Mouse (Mus musculus): ENCODE measurements at regions not wholly inside any gene's neighbourhood (a gene's known extent, or its start where the extent isn't known, plus 50 kb on each side); places are given as distances from the start of the nearest gene placed in this dataset.

DNA sequence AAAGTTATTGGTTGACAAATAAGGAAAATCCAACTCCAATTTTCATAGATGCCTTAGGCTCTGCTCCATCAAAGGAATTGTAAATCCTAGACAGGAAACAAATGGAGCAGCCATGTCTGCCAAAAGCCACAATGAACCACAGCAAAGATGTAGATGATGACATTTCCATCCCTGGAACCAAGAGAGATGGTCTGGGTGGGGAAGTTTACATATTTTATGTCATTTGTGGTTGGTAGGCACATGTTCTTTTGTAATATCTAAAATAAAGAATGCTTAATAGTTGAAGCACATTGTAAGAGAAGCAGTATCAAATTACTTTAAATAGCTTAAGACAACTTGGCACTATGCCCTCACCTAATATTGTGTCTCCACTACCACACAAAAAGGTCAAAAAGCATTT, 443.2 kb downstream of the Tmem135 start:
- no peaks in the 10 kb centered on the region for H3K4me1 ChIP-seq (replicated peaks; ENCODE audit: control insufficient read depth, insufficient read depth)
- no peak overlapping the region for H3K9ac ChIP-seq (ENCODE audit: low read length)
- H3K27ac ChIP-seq (replicated peaks) = no peak overlapping the region
- no peak for DNase-seq (ENCODE audit: low spot score)
- TF ChIP-seq EP300 (optimal IDR thresholded peaks at IDR 0.05) = no peak
- no peak for TF ChIP-seq CTCF (IDR thresholded peaks at IDR 0.05; ENCODE audit: low read depth)
- no peak for ATAC-seq (ENCODE audit: low FRiP score, low TSS enrichment)
- H3K36me3 ChIP-seq (ENCODE audit: control insufficient read depth, insufficient read depth, low read length) = no peaks in the 10 kb centered on the region
- no peak overlapping the region for H3K4me3 ChIP-seq (ENCODE audit: low read depth, low read length)
- H3K27me3 ChIP-seq (ENCODE audit: control insufficient read depth, insufficient read depth, low read length) = no peaks in the 10 kb centered on the region
- H3K4me2 ChIP-seq (replicated peaks; ENCODE audit: low read depth) = no peak overlapping the region
- H3K9me3 ChIP-seq (ENCODE audit: control insufficient read depth, low read length) = no peaks in the 10 kb centered on the region

- WGBS = 69% methylated on average over 4 of the region's 4 CpGs
- Histone ChIP-seq H3K27ac (replicated peaks) (no peak overlapping the region), H3K27me3 (ENCODE audit: control insufficient read depth, insufficient read depth, low read length) (no peaks in the 10 kb centered on the region), H3K36me3 (ENCODE audit: control insufficient read depth, insufficient read depth, low read length) (no peaks in the 10 kb centered on the region), H3K9ac (ENCODE audit: low read length) (no peak overlapping the region), H3K4me1 (replicated peaks; ENCODE audit: control insufficient read depth, insufficient read depth) (no peaks in the 10 kb centered on the region), H3K9me3 (ENCODE audit: control insufficient read depth, low read length) (no peaks in the 10 kb centered on the region), H3K4me2 (replicated peaks; ENCODE audit: low read depth) (no peak overlapping the region), H3K4me3 (ENCODE audit: low read depth, low read length) (no peak overlapping the region)
- ATAC-seq (ENCODE audit: low FRiP score, low TSS enrichment) (no peak), DNase-seq (ENCODE audit: low spot score) (no peak)
- TF ChIP-seq CTCF (IDR thresholded peaks at IDR 0.05; ENCODE audit: low read depth) (no peak), EP300 (optimal IDR thresholded peaks at IDR 0.05) (no peak)
These were observed 443.8 kb downstream of the Tmem135 start for GRCm38 (mm10) chr7:88960190-88960589.

GRCm38 (mm10) chr7:88959332-88960124, 444.5 kb downstream of the Tmem135 start:
- no peaks in the 10 kb centered on the region for H3K27me3 ChIP-seq (ENCODE audit: control insufficient read depth, insufficient read depth, low read length)
- H3K9me3 ChIP-seq (ENCODE audit: control insufficient read depth, low read length) = no peaks in the 10 kb centered on the region
- no peak overlapping the region for H3K4me3 ChIP-seq (ENCODE audit: low read depth, low read length)
- WGBS = 34% methylated on average over 6 of the region's 6 CpGs
- no peak for TF ChIP-seq CTCF (IDR thresholded peaks at IDR 0.05; ENCODE audit: low read depth)
- no peak for TF ChIP-seq EP300 (optimal IDR thresholded peaks at IDR 0.05)
- H3K4me1 ChIP-seq (replicated peaks; ENCODE audit: control insufficient read depth, insufficient read depth) = no peaks in the 10 kb centered on the region
- no peak overlapping the region for H3K27ac ChIP-seq (replicated peaks)
- H3K9ac ChIP-seq (ENCODE audit: low read length) = no peak overlapping the region
- ATAC-seq (ENCODE audit: low FRiP score, low TSS enrichment) = no peak
- DNase-seq (ENCODE audit: low spot score) = no peak
- H3K4me2 ChIP-seq (replicated peaks; ENCODE audit: low read depth) = no peak overlapping the region
- H3K36me3 ChIP-seq (ENCODE audit: control insufficient read depth, insufficient read depth, low read length) = no peaks in the 10 kb centered on the region

GRCm38 (mm10) chr7:88954978-88955377, 449.0 kb downstream of the Tmem135 start:
- Histone ChIP-seq H3K9ac (ENCODE audit: low read length) (no peak overlapping the region), H3K9me3 (ENCODE audit: control insufficient read depth, low read length) (no peaks in the 10 kb centered on the region), H3K4me1 (replicated peaks; ENCODE audit: control insufficient read depth, insufficient read depth) (no peaks in the 10 kb centered on the region), H3K27ac (replicated peaks) (no peak overlapping the region), H3K4me3 (ENCODE audit: low read depth, low read length) (no peak overlapping the region), H3K4me2 (replicated peaks; ENCODE audit: low read depth) (no peak overlapping the region), H3K36me3 (ENCODE audit: control insufficient read depth, insufficient read depth, low read length) (no peaks in the 10 kb centered on the region), H3K27me3 (ENCODE audit: control insufficient read depth, insufficient read depth, low read length) (no peaks in the 10 kb centered on the region)
- no peak for ATAC-seq (ENCODE audit: low FRiP score, low TSS enrichment)
- WGBS = 78% methylated on average over 3 of the region's 3 CpGs
- TF ChIP-seq EP300 (optimal IDR thresholded peaks at IDR 0.05) (no peak), CTCF (IDR thresholded peaks at IDR 0.05; ENCODE audit: low read depth) (no peak)
- no peak for DNase-seq (ENCODE audit: low spot score)

- ATAC-seq (ENCODE audit: low FRiP score, low TSS enrichment) = no peak
- H3K36me3 ChIP-seq (ENCODE audit: control insufficient read depth, insufficient read depth, low read length) = no peaks in the 10 kb centered on the region
- no peak overlapping the region for H3K9ac ChIP-seq (ENCODE audit: low read length)
- H3K4me1 ChIP-seq (replicated peaks; ENCODE audit: control insufficient read depth, insufficient read depth) = no peaks in the 10 kb centered on the region
- no peak overlapping the region for H3K27ac ChIP-seq (replicated peaks)
- DNase-seq (ENCODE audit: low spot score) = no peak
- TF ChIP-seq CTCF (IDR thresholded peaks at IDR 0.05; ENCODE audit: low read depth) = no peak
- TF ChIP-seq EP300 (optimal IDR thresholded peaks at IDR 0.05) = no peak
- H3K27me3 ChIP-seq (ENCODE audit: control insufficient read depth, insufficient read depth, low read length) = no peaks in the 10 kb centered on the region
- no peak overlapping the region for H3K4me2 ChIP-seq (replicated peaks; ENCODE audit: low read depth)
- no peak overlapping the region for H3K4me3 ChIP-seq (ENCODE audit: low read depth, low read length)
- H3K9me3 ChIP-seq (ENCODE audit: control insufficient read depth, low read length) = no peaks in the 10 kb centered on the region
These were observed 458.7 kb downstream of the Tmem135 start for GRCm38 (mm10) chr7:88945338-88945737.

DNA sequence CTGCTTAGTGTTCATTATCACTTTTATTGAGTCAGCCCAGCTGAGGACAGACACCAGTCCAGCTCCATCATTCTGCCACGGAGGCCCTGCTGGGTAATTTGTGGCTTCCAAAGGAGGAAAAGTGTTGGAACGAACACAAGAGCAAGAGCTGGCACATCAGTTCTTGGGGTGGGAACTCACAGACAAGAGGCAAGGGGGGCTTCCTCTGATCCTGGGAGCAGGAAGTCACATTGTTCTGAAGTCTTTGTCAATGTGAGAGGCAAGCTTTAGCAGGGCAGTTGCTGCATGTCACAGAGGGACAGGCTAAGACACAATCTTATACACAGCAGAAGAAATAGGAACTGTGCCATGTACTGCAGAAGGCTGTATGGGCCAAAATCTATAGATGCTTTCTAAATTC, 459.1 kb downstream of the Tmem135 start:
- DNase-seq (ENCODE audit: low spot score) = no peak
- Histone ChIP-seq H3K27ac (replicated peaks) (no peak overlapping the region), H3K27me3 (ENCODE audit: control insufficient read depth, insufficient read depth, low read length) (no peaks in the 10 kb centered on the region), H3K4me2 (replicated peaks; ENCODE audit: low read depth) (no peak overlapping the region), H3K4me3 (ENCODE audit: low read depth, low read length) (no peak overlapping the region), H3K9ac (ENCODE audit: low read length) (no peak overlapping the region), H3K36me3 (ENCODE audit: control insufficient read depth, insufficient read depth, low read length) (no peaks in the 10 kb centered on the region), H3K4me1 (replicated peaks; ENCODE audit: control insufficient read depth, insufficient read depth) (no peaks in the 10 kb centered on the region), H3K9me3 (ENCODE audit: control insufficient read depth, low read length) (no peaks in the 10 kb centered on the region)
- TF ChIP-seq EP300 (optimal IDR thresholded peaks at IDR 0.05) (no peak), CTCF (IDR thresholded peaks at IDR 0.05; ENCODE audit: low read depth) (no peak)
- WGBS = 43% methylated on average over 2 of the region's 2 CpGs
- ATAC-seq (ENCODE audit: low FRiP score, low TSS enrichment) = no peak

Measured in stomach, postnatal 0 days (tissue).